Mouse (Mus musculus) splenic B cell, adult 2 months (primary cell): Measurements from ENCODE around the gene Kcnj15.
A peak's percentile ranks its signal among the peaks of the same experiment; 100 is the strongest.

ENCODE experiments used
- DNase-seq: peaks from one replicate; pipeline ENCODE4 v3.0.0-alpha.2; 2011; ENCODE audit warnings: low read depth, low spot score
- H3K27me3 ChIP-seq: 2 replicates; pipeline ENCODE4 v1.6.1; 2012; ENCODE audit warnings: mild to moderate bottlenecking, low read length, moderate library complexity, mixed read lengths; ENCODE audit not compliant: control insufficient read depth, poor library complexity, insufficient read depth, severe bottlenecking
- H3K36me3 ChIP-seq: 2 replicates; pipeline ENCODE4 v1.6.1; 2012; ENCODE audit warnings: mild to moderate bottlenecking, low read length, moderate library complexity, mixed read lengths; ENCODE audit not compliant: control insufficient read depth, poor library complexity, insufficient read depth, severe bottlenecking

Kcnj15 gene

DNA sequence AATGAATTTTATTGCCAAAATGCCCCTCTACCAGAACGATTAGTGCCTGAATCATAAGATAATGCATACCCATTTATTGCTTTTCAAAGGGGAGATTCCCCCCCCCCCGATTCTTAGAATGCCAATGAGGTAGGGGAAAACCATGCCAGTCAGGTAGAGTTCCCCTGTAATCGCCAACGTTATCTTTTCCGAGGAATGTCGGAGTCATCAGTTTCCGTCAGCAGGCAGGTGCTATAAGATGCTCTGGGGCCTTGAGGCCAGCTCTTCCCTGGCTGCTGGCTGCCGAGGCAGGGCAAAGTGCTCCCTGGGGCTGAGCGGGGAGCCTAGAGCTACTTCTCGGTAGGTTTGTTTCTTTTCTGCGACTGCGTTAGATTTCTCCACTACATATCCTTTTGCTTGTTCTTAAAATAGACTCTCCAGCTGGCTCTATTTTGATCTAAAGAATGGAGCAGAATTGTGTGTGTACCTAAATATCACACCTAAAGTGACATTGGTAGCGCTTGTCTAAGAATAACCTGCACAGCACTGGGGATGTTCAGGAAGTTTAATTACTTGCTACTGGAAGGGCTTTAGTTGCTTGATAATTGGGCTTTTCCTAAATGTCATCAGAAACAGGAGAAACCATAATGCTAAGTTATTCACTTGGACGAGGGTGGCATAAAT is 35.6 kb downstream of the Kcnj15 start:
- no peak for DNase-seq
- H3K36me3 ChIP-seq = no peaks in the 10 kb centered on the region
- H3K27me3 ChIP-seq = no peaks in the 10 kb centered on the region

DNA sequence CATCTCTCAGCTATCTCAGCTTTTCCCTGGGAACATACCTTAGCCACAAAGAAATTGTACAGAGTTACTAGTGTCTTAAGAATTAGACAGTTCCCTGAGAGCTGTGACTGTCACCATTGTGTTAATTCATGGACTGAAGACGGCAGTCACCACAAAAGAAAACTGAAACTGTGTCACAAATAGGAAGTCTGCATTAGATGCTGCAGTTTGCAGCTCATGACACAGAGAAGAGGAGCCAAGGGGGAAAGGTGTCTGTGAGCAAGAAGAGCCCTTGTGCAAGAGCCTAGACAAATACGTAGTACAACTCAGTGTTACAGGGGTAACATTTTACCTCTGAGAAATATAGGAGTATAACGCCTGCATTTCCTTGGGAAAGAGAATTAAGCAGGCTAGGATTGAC is 40.3 kb downstream of the Kcnj15 start:
- Histone ChIP-seq H3K36me3 (no peaks in the 10 kb centered on the region), H3K27me3 (no peaks in the 10 kb centered on the region)
- DNase-seq = no peak

DNA sequence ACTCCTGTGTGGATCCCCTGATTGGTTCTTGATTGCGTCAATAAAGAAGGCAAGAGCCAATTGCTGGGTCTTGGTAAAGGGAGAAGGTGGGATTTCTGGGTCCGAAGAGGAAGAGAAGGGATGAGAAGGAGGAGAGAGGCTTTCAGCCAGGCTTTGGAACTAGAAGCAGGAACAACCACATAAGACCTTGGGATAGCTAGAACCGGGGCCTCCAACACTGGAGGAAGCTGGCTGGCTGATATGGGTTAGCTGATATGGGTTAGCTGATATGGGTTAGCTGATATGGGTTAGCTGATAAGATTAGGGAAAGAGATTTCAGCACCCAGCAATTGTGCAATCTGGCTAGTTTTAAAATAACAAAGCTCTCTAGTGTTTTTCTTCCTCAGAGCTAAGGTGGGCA is 44.3 kb downstream of the Kcnj15 start:
- Histone ChIP-seq H3K27me3 (no peaks in the 10 kb centered on the region), H3K36me3 (no peaks in the 10 kb centered on the region)
- DNase-seq = no peak

DNA sequence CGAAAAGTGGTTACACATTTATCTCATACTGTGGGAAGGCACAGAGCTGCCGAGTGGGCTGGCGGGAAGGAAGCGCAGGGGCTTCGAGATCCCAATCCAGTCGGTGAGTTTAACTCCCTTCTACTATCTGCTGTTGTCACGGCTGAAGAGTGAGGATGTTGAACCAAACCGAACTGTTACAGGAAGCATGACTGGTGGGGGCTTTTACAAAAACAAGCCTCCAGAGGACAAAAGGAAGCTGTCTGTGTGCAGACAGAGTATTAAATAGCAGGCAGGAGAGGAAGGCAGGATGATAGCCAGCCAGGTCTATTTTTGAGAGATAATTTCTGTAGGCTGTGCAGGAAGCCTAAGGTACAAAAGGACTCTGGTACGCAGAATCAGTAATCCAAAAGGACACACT is 46.3 kb downstream of the Kcnj15 start:
- no peak for DNase-seq
- no peaks in the 10 kb centered on the region for H3K27me3 ChIP-seq
- H3K36me3 ChIP-seq = no peaks in the 10 kb centered on the region

DNA sequence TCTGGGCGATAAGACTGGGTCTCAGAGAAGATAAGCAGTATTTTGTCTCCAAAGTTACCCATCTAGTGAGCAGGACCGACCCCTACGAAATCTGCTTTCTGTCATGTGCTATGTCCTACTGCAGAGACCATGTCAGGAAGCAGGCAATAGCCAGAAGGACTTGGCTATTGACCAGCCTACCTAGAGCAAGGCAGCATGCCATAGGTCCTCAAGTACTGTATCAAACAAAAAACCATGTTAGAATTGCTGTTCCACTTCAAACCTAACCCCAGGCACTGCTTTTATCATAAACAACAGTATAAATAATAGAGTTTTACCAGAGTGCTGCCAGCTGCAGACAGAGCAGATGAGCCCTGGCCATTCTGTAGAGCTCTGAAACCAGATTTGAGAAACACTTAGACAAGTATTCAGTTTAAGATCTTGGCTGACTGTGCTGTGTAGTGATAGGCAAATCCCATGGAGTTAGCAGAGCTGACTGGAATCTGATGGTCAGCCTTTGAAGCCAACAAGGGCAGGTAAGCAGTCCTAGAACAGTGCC is 50.5 kb downstream of the Kcnj15 start:
- DNase-seq = no peak
- Histone ChIP-seq H3K36me3 (no peaks in the 10 kb centered on the region), H3K27me3 (no peaks in the 10 kb centered on the region)

DNA sequence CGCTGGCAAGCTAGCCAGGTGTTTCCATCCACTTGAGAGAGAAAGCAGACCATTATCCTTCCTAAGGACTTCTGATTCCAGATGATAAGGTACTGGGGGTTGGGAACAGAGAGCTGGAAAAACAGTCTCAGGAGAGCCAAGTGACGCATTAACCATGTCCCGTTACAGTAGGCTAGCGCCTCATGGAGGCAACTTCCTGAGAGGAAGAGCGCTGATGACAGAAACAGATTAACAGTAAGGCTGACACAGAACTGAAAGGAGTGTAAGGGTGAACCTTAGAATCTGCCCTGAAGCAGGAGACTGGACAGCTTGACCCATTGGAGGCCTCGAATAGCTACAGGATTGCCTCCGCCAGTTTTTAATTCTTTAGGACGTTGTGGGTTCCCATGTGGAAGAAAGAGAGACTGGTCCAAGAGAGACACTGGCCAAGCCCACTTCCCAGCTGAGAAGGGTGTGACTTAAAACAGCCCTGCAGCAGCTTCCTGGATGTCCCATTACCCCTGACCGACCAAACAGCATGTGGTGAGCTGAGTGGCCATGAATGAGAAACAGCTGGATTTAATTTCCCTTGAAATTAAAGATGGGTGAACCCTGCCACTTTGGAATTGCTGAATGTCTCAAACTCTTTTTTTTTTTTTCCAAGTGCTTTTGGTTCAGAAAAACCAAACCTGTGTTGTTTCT is 64.7 kb downstream of the Kcnj15 start:
- H3K27me3 ChIP-seq = no peaks in the 10 kb centered on the region
- DNase-seq = no peak
- no peaks in the 10 kb centered on the region for H3K36me3 ChIP-seq

DNA sequence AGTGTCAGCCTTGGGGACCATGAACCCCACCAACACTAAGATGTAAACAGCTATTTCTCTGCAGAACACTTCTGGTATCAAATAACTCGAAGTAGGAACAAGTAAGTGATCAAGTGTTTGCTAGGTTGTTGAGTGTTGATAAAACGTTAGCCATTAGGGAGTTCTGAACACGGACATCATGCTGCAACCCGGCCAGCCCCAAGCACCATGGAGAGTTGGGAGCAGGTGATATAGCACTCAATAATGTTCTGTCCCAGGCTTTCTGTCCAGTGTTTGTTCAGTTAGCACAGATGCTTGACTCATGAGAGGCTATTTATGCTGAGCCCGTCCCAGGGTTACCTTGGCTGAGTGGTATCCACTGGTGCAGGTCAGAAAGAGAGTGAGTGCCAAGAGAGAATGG is 74.8 kb downstream of the Kcnj15 start:
- H3K27me3 ChIP-seq = no peaks in the 10 kb centered on the region
- H3K36me3 ChIP-seq = no peaks in the 10 kb centered on the region
- no peak for DNase-seq

DNA sequence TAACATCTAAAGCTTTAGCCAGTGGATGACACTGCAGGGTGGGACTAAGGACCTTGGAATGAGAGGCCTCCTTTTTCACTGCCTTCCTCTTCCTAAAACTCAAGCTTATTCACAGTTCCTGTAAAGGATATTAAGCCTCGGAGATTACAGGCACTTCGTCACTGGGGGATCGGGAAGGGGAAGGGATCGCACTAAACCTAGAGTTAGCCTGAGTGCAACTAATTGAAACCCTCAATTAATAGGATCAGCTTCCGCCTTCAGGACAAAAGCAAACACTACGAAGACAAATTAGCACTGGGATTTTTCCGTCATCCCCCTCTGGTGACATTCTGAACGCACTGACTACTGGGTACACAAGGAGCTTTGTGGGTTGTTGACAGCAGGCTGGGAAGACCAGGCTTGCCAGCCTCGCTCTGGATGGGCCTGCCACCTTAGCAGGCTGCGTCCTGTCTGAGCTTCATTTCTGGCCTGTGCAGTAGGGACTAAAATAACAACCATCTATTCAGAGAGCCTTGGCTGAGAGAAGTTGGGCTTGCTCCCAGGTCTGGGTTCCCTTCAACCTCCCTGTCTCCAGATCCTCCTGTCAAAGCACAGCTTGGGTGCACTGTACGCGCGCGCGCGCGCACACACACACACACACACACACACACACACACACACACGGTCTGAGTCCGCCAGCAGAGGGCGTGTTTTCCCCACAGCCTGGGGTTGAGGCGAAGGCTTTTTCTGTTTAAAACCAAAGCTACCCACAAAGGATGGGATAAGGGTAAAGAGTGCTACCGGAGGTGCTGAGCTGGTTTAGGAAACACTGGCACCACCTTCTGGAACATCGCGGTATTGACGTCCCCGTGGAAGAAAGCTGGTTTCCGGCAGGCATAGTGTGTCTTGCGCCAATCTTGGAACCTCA is 83.8 kb downstream of the Kcnj15 start:
- Histone ChIP-seq H3K27me3 (no peaks in the 10 kb centered on the region), H3K36me3 (no peaks in the 10 kb centered on the region)
- peak; percentile 66 for DNase-seq

DNA sequence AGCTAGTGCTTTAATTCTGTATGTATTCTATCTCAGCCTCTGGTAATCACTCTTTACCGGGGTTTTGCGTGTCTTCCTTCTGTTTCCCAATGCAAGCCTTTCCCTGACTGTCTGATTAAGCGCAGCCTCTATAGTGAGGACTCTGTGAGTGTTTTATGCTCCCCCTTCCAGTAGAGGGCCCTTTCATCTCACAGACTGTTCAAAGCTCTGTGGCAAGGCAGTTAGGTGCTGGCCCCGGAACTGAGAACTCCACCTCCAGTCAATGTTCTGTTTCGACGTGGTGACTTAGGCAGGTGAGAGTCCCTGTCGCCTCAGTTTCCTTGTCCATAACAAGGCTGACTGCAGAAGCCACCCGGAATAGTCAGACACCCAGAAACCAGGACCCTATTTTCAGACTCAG is 84.7 kb downstream of the Kcnj15 start:
- Histone ChIP-seq H3K36me3 (no peaks in the 10 kb centered on the region), H3K27me3 (no peaks in the 10 kb centered on the region)
- no peak for DNase-seq

DNA sequence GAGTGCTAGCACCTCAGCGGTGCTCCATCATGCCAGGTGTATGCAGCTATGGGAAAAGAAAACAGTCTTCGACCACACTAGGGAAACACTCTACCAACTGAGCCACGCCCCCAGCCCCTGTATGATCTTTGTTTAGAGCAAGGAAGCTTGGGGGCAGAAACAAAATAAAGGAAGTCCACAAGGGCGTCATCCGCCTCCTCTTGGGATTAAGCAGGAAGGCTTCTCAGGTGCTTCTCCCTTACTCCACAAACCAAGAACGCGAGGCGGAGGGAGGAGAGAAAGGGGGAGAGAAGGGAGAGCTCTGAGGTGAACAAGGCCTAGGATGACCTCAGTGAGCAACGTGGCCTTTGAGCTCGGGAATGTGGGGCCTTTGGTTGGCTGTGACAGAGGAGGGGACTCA is 87.6 kb downstream of the Kcnj15 start:
- Histone ChIP-seq H3K27me3 (no peaks in the 10 kb centered on the region), H3K36me3 (no peaks in the 10 kb centered on the region)
- DNase-seq = no peak

DNA sequence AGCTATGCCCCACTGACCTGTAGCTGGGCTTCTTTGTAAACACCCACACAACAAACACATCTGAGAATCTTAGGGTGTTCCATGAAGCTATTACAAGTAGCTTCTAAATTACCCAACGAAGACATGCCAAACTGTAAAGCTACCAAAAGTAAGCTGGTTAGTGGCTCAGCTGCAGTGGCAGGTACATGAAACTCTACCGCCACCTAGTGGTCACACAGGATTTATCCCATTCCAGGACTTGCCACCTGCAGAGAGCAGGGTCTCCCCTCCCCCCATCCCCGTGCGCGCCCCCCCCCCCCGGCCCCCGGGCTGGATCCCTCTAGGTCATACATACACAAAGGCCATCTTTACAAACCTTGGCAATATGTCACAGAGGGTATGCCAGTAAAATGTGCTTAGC is 88.5 kb downstream of the Kcnj15 start:
- DNase-seq = peak; percentile 81
- Histone ChIP-seq H3K36me3 (no peaks in the 10 kb centered on the region), H3K27me3 (no peaks in the 10 kb centered on the region)

DNA sequence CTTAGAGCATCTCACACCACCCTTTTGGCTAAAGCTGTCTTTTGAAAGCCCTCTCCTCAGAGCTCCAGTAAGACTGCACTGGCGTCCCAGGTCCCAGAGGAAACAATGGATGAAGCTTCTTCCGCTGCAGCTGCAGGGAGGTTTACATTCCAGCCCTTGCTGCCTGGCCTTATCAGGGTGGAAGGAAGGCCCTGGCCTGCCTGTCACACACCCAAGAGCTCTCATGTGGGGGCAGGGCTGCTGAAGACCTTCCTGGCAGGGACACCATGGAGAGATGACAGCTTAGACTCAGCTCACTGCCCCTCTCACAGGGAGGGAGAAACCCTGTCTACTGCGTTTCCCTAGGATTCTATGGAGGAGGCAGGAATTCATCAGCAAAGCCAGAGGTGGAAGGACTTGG is 89.8 kb downstream of the Kcnj15 start:
- Histone ChIP-seq H3K27me3 (no peaks in the 10 kb centered on the region), H3K36me3 (no peaks in the 10 kb centered on the region)
- no peak for DNase-seq

DNA sequence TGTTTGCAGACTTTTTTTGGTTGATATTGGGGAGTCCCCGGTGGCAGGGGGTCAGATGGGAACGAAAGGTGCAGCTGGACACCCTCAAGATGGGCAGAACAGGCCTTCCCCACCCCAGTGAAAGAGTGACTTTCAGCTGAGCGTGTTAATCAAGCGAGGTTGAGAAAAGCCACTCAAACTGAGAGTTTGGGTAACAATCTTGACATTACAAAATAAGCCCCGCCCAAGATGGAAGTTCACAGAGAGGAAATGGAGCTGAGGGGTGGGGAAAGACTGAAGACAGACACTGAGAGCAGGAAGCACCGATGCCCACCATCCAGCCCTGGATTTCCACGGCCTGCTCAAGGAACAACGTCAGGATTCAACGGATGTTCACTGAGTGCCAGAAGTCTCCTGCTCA is 91.2 kb downstream of the Kcnj15 start:
- H3K27me3 ChIP-seq = no peaks in the 10 kb centered on the region
- no peaks in the 10 kb centered on the region for H3K36me3 ChIP-seq
- no peak for DNase-seq

DNA sequence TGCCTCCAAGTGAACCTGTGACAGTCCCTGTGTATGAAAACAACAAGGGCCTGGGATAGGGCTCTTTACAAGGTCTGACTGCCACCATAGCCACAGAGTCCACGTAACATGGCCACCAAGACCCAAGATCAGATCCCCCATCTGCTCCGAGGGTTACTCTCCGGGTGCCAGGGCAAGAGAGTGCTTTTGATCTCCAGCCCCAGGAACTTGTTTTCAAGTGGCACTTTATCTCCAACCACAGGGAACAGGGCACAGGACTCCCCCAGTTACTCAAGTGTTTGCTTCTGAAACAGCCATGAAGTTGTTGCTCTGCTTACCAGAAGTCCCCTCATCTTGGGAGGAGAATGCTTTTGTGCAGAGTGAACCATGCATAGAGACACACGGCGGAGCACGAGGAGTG is 92.0 kb downstream of the Kcnj15 start:
- no peak for DNase-seq
- Histone ChIP-seq H3K36me3 (no peaks in the 10 kb centered on the region), H3K27me3 (no peaks in the 10 kb centered on the region)

DNA sequence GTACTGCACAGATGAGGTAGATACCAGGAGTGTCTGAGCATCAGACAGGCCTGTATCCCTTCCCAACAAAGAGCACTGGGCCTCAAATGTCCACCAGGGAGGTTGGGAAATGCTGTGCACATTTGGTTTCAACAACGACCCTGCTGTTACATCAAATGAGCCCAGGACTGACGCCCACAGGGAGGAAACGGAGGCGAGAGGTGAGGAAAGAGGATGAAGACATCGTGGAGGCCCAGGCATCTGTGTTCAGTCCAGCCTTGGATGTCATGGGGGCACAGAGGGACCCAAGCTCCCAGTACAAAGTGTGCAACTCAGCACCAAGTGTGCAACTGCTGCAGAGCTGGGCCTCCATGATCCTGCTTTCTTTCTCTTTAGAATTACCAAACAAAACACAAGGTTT is 92.4 kb downstream of the Kcnj15 start:
- Histone ChIP-seq H3K36me3 (no peaks in the 10 kb centered on the region), H3K27me3 (no peaks in the 10 kb centered on the region)
- no peak for DNase-seq
